Mouse (Mus musculus): ENCODE results near the gene Tubb4a. TPM values are rescaled to one million over a fixed set of nuclear protein-coding genes. Genes with fewer than 3 reads are reported as not detected.

The Tubb4a gene
- polyA plus RNA-seq, 1 experiment from 2014 or later = 312 TPM

- ATAC-seq (ENCODE audit: low FRiP score) = no peak
- Histone ChIP-seq H3K9ac (no peak overlapping the region), H3K27me3 (ENCODE audit: control insufficient read depth, insufficient read depth, low read length) (no peaks in the 10 kb centered on the region), H3K4me2 (replicated peaks) (no peak overlapping the region), H3K4me1 (replicated peaks; ENCODE audit: control insufficient read depth, insufficient read depth, low read length) (no peaks in the 10 kb centered on the region), H3K9me3 (ENCODE audit: control insufficient read depth, low read length) (no peaks in the 10 kb centered on the region), H3K4me3 (replicated peaks; ENCODE audit: low read length) (no peak overlapping the region), H3K36me3 (replicated peaks; ENCODE audit: control insufficient read depth, insufficient read depth) (no peaks in the 10 kb centered on the region), H3K27ac (no peak overlapping the region)
- DNase-seq (ENCODE audit: low spot score) = no peak
- WGBS = 2% methylated on average over 11 of the region's 11 CpGs
Observed at GRCm38 (mm10) chr17:57118524-57119349, 31.2 kb upstream of the Tubb4a start.

DNA sequence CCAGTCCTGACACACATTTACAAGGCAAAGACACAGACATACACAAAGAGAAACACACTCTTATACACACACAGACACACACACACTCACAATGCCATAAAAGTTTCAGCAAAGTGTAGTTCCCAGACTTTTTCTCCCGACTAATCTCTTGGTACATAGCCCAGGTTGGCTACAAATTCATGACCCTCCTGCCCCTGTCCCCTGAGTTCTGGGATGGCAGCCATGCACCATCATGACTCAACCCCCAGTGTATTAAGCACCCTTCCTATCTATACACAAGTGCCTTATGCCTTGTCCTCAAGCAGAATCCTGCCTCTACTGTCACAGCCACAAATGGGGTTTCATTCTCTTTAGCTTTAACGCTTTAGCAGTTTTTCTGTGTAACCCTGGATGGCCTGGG lies 29.2 kb upstream of the Tubb4a start:
- H3K27me3 ChIP-seq (ENCODE audit: control insufficient read depth, insufficient read depth, low read length) = no peaks in the 10 kb centered on the region
- H3K27ac ChIP-seq = no peak overlapping the region
- no peaks in the 10 kb centered on the region for H3K4me1 ChIP-seq (replicated peaks; ENCODE audit: control insufficient read depth, insufficient read depth, low read length)
- H3K4me3 ChIP-seq (replicated peaks; ENCODE audit: low read length) = no peak overlapping the region
- WGBS = 72% methylated on average over 2 of the region's 2 CpGs
- H3K9ac ChIP-seq = no peak overlapping the region
- DNase-seq (ENCODE audit: low spot score) (no peak), ATAC-seq (ENCODE audit: low FRiP score) (no peak)
- no peaks in the 10 kb centered on the region for H3K9me3 ChIP-seq (ENCODE audit: control insufficient read depth, low read length)
- no peak overlapping the region for H3K4me2 ChIP-seq (replicated peaks)
- no peaks in the 10 kb centered on the region for H3K36me3 ChIP-seq (replicated peaks; ENCODE audit: control insufficient read depth, insufficient read depth)

DNA sequence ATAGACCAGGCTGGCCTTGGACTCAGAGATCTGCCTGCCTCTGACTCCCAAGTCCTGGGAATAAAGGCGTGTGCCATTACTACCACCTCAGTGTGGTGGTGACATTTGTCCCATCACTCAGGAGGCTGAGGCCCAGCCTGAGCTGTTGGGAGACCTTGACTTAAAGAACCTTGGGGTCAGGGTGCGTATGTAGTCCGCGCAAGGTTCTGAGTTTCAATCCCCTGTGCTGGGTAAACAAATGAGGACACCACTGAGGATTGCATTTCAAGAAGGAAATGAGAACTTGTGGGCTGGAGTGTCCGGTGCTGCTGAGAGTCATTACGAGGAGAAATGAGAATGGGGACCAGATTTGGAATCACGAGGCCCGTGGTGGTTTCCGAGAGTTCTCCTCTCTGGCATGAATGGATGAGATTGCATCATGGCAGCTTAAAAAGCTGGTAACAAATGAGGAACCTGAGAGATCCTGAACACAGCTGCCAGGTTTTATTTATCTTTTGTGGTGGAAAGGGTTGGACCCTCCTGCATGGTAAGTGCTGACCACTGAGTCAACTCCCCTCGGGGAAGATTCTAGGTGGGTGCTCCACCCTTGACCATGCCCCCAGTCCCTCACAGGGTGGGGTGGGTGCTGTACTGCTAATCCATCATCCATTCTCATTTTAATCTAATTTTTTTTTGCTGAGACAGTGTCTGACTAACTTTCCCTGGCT lies 25.3 kb upstream of the Tubb4a start:
- Histone ChIP-seq H3K27me3 (ENCODE audit: control insufficient read depth, insufficient read depth, low read length) (no peaks in the 10 kb centered on the region), H3K4me1 (replicated peaks; ENCODE audit: control insufficient read depth, insufficient read depth, low read length) (0 out of 2 replicates have a peak, but pooled peaks cover 2% of the 10 kb centered on the region), H3K4me2 (replicated peaks) (no peak overlapping the region), H3K9ac (no peak overlapping the region), H3K27ac (no peak overlapping the region), H3K36me3 (replicated peaks; ENCODE audit: control insufficient read depth, insufficient read depth) (no peaks in the 10 kb centered on the region), H3K4me3 (replicated peaks; ENCODE audit: low read length) (no peak overlapping the region), H3K9me3 (ENCODE audit: control insufficient read depth, low read length) (no peaks in the 10 kb centered on the region)
- no peak for ATAC-seq (ENCODE audit: low FRiP score)
- DNase-seq (ENCODE audit: low spot score) = no peak
- WGBS = 92% methylated on average over 10 of the region's 10 CpGs

DNA sequence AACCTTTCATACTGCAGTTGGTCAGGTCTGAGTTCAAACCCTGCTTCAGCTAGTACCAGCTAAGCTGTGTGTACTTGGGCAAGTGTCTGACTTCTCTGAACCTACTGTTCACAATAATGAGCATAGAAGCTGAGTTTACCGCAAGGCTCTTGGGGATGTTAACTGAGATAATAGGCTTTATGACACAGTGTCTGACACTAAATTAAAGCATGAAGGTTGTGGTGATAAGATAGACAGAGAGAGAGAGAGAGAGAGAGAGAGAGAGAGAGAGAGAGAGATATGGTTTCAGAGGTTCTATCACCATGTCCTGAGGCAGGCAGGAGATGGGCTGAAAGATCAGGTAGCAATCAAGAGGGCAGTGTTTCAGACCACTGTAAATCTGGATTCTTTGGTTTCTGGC lies 22.4 kb upstream of the Tubb4a start:
- H3K9me3 ChIP-seq (ENCODE audit: control insufficient read depth, low read length) = no peaks in the 10 kb centered on the region
- H3K4me1 ChIP-seq (replicated peaks; ENCODE audit: control insufficient read depth, insufficient read depth, low read length) = peaks cover 11% of the 10 kb centered on the region; the same call in 1 of the 2 replicates
- no peak overlapping the region for H3K27ac ChIP-seq
- no peak overlapping the region for H3K9ac ChIP-seq
- ATAC-seq (ENCODE audit: low FRiP score) (no peak), DNase-seq (ENCODE audit: low spot score) (no peak)
- H3K4me2 ChIP-seq (replicated peaks) = no peak overlapping the region
- 100% methylated on average over 1 of the region's 1 CpGs for WGBS
- no peaks in the 10 kb centered on the region for H3K27me3 ChIP-seq (ENCODE audit: control insufficient read depth, insufficient read depth, low read length)
- no peak overlapping the region for H3K4me3 ChIP-seq (replicated peaks; ENCODE audit: low read length)
- no peaks in the 10 kb centered on the region for H3K36me3 ChIP-seq (replicated peaks; ENCODE audit: control insufficient read depth, insufficient read depth)

- DNase-seq (ENCODE audit: low spot score) (no peak), ATAC-seq (ENCODE audit: low FRiP score) (no peak)
- H3K9ac ChIP-seq = no peak overlapping the region
- no peak overlapping the region for H3K4me2 ChIP-seq (replicated peaks)
- H3K36me3 ChIP-seq (replicated peaks; ENCODE audit: control insufficient read depth, insufficient read depth) = no peaks in the 10 kb centered on the region
- H3K4me3 ChIP-seq (replicated peaks; ENCODE audit: low read length) = no peak overlapping the region
- H3K27ac ChIP-seq = no peak overlapping the region
- 54% methylated on average over 5 of the region's 5 CpGs for WGBS
- no peaks in the 10 kb centered on the region for H3K27me3 ChIP-seq (ENCODE audit: control insufficient read depth, insufficient read depth, low read length)
- peaks cover 17% of the 10 kb centered on the region for H3K4me1 ChIP-seq (replicated peaks; ENCODE audit: control insufficient read depth, insufficient read depth, low read length)
- H3K9me3 ChIP-seq (ENCODE audit: control insufficient read depth, low read length) = no peaks in the 10 kb centered on the region
Observed at GRCm38 (mm10) chr17:57108666-57109171, 21.1 kb upstream of the Tubb4a start.

- no peak for ATAC-seq (ENCODE audit: low FRiP score)
Observed at GRCm38 (mm10) chr17:57108040-57108665, 20.6 kb upstream of the Tubb4a start.

DNA sequence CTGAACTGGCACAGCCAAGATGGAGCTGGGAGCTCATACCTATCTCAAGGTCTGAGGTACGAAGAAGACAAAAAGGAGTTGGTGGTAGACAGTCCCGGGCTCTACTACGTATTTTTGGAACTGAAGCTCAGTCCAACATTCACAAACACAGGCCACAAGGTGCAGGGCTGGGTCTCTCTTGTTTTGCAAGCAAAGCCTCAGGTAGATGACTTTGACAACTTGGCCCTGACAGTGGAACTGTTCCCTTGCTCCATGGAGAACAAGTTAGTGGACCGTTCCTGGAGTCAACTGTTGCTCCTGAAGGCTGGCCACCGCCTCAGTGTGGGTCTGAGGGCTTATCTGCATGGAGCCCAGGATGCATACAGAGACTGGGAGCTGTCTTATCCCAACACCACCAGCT lies 19.5 kb upstream of the Tubb4a start:
- DNase-seq (ENCODE audit: low spot score) = no peak
- Histone ChIP-seq H3K4me1 (replicated peaks; ENCODE audit: control insufficient read depth, insufficient read depth, low read length) (peaks cover 17% of the 10 kb centered on the region), H3K4me2 (replicated peaks) (no peak overlapping the region), H3K9me3 (ENCODE audit: control insufficient read depth, low read length) (no peaks in the 10 kb centered on the region), H3K36me3 (replicated peaks; ENCODE audit: control insufficient read depth, insufficient read depth) (no peaks in the 10 kb centered on the region), H3K4me3 (replicated peaks; ENCODE audit: low read length) (no peak overlapping the region), H3K27ac (no peak overlapping the region), H3K9ac (no peak overlapping the region), H3K27me3 (ENCODE audit: control insufficient read depth, insufficient read depth, low read length) (no peaks in the 10 kb centered on the region)
- WGBS = 92% methylated on average over 5 of the region's 5 CpGs
- no peak for ATAC-seq (ENCODE audit: low FRiP score)

More at GRCm38 (mm10) chr17:57108040-57108665, 20.6 kb upstream of the Tubb4a start:
- Histone ChIP-seq H3K4me1 (replicated peaks; ENCODE audit: control insufficient read depth, insufficient read depth, low read length) (peaks cover 17% of the 10 kb centered on the region), H3K4me2 (replicated peaks) (no peak overlapping the region), H3K27me3 (ENCODE audit: control insufficient read depth, insufficient read depth, low read length) (no peaks in the 10 kb centered on the region), H3K36me3 (replicated peaks; ENCODE audit: control insufficient read depth, insufficient read depth) (no peaks in the 10 kb centered on the region), H3K9ac (no peak overlapping the region), H3K4me3 (replicated peaks; ENCODE audit: low read length) (no peak overlapping the region), H3K27ac (no peak overlapping the region), H3K9me3 (ENCODE audit: control insufficient read depth, low read length) (no peaks in the 10 kb centered on the region)
- 83% methylated on average over 7 of the region's 7 CpGs for WGBS
- DNase-seq (ENCODE audit: low spot score) = no peak

- Histone ChIP-seq H3K27me3 (ENCODE audit: control insufficient read depth, insufficient read depth, low read length) (no peaks in the 10 kb centered on the region), H3K9me3 (ENCODE audit: control insufficient read depth, low read length) (no peaks in the 10 kb centered on the region), H3K27ac (no peak overlapping the region), H3K4me1 (replicated peaks; ENCODE audit: control insufficient read depth, insufficient read depth, low read length) (peaks cover 17% of the 10 kb centered on the region), H3K4me2 (replicated peaks) (peak overlapping the region; percentile 67), H3K4me3 (replicated peaks; ENCODE audit: low read length) (peak overlapping the region; percentile 52), H3K36me3 (replicated peaks; ENCODE audit: control insufficient read depth, insufficient read depth) (no peaks in the 10 kb centered on the region), H3K9ac (peak overlapping the region; percentile 79)
- DNase-seq (ENCODE audit: low spot score) = no peak
- no peak for ATAC-seq (ENCODE audit: low FRiP score)
- WGBS = 7% methylated on average over 9 of the region's 9 CpGs
Observed at GRCm38 (mm10) chr17:57106035-57106368, 18.4 kb upstream of the Tubb4a start.
